Mouse (Mus musculus) MEL (cell line): ENCODE data around the gene Nemf. TPM values are rescaled to one million over a fixed set of nuclear protein-coding genes. Genes with fewer than 3 reads are reported as not detected.

Source experiments
- DNase-seq: peaks from one replicate; pipeline ENCODE4 v3.0.0; 2011; ENCODE audit warnings: low read depth, low spot score
- H3K27ac ChIP-seq: 2 replicates; pipeline ENCODE4 v1.5.1; 2012; ENCODE audit warnings: low read depth, mild to moderate bottlenecking, control low read depth, low read length, moderate library complexity; ENCODE audit not compliant: control insufficient read depth
- H3K27me3 ChIP-seq, 2 experiments: fragments of 150-350 bp in 1 of 2; sonication (generic) in 1 of 2; 2 replicates each; pipeline ENCODE4 v1.6.1; 2012; ENCODE audit warnings: low read length in 2 of 2, mild to moderate bottlenecking in 2 of 2, improper control_type of control experiment in 1 of 2, moderate library complexity in 1 of 2; ENCODE audit not compliant: insufficient read depth in 2 of 2, control insufficient read depth in 1 of 2
- H3K36me3 ChIP-seq, 2 experiments: 2 replicates each; pipeline ENCODE4 v1.6.1; 2012 to 2014; ENCODE audit warnings: low read length in 2 of 2, improper control_type of control experiment in 1 of 2, inconsistent platforms in 1 of 2, mild to moderate bottlenecking in 1 of 2; ENCODE audit not compliant: insufficient read depth in 2 of 2, control insufficient read depth in 1 of 2
- H3K4me1 ChIP-seq, 2 experiments: fragments of 150-350 bp in 1 of 2; sonication (generic) in 1 of 2; 2 replicates each; pipeline ENCODE4 v1.6.1; 2012; ENCODE audit warnings: low read length in 2 of 2, improper control_type of control experiment in 1 of 2, mild to moderate bottlenecking in 1 of 2; ENCODE audit not compliant: insufficient read depth in 2 of 2, control insufficient read depth in 1 of 2
- H3K4me3 ChIP-seq, 2 experiments: fragments of 150-350 bp in 1 of 2; sonication (generic) in 1 of 2; 2 replicates each; pipeline ENCODE4 v1.5.1; 2012; ENCODE audit warnings: low read depth in 2 of 2, low read length in 2 of 2, mild to moderate bottlenecking in 2 of 2, moderate library complexity in 2 of 2, control low read depth in 1 of 2, improper control_type of control experiment in 1 of 2; ENCODE audit not compliant: control insufficient read depth in 1 of 2, insufficient read depth in 1 of 2
- H3K79me2 ChIP-seq: 2 replicates; pipeline ENCODE4 v1.6.1; 2012; ENCODE audit warnings: mild to moderate bottlenecking, low read length, moderate library complexity; ENCODE audit not compliant: control insufficient read depth, poor library complexity, insufficient read depth
- H3K9ac ChIP-seq: 2 replicates; pipeline ENCODE4 v1.6.1; 2012; ENCODE audit warnings: low read depth, mild to moderate bottlenecking, control low read depth, low read length, moderate library complexity; ENCODE audit not compliant: control insufficient read depth, poor library complexity, severe bottlenecking
- H3K9me3 ChIP-seq: fragments of 150-350 bp; sonication (generic); replicated peaks from 2 replicates; pipeline ENCODE4 v1.6.1; 2012; ENCODE audit warnings: mild to moderate bottlenecking, low read length, improper control_type of control experiment, moderate library complexity; ENCODE audit not compliant: insufficient read depth
- CTCF ChIP-seq, 3 experiments: IDR thresholded peaks in 2 of 3; conservative IDR thresholded peaks in 1 of 3; 2 replicates each; pipeline ENCODE4 v1.5.1; 2011 to 2012; ENCODE audit warnings: low read length in 3 of 3, low read depth in 2 of 3, mild to moderate bottlenecking in 2 of 3, improper control_type of control experiment in 1 of 3, inconsistent platforms in 1 of 3, mixed read lengths in 1 of 3, moderate library complexity in 1 of 3; ENCODE audit not compliant: control insufficient read depth in 1 of 3, insufficient read depth in 1 of 3, poor library complexity in 1 of 3, severe bottlenecking in 1 of 3
- GABPA ChIP-seq: IDR thresholded peaks from 2 replicates; pipeline ENCODE4 v1.6.1; 2012; ENCODE audit warnings: low read depth, mild to moderate bottlenecking, inconsistent platforms, low read length, improper control_type of control experiment, moderate library complexity
- JUND ChIP-seq: IDR thresholded peaks from 2 replicates; pipeline ENCODE4 v1.6.1; 2011; ENCODE audit warnings: low read depth, mild to moderate bottlenecking, improper control_type of control experiment, low read length
- KAT2A ChIP-seq: conservative IDR thresholded peaks from 2 replicates; pipeline ENCODE4 v1.6.1; 2012; ENCODE audit warnings: low read depth, low read length, improper control_type of control experiment, inconsistent platforms
- MAFK ChIP-seq: IDR thresholded peaks from 2 replicates; pipeline ENCODE4 v1.6.1; 2011; ENCODE audit warnings: low read depth, mild to moderate bottlenecking, low read length, improper control_type of control experiment, borderline replicate concordance
- MAX ChIP-seq: IDR thresholded peaks from 2 replicates; pipeline ENCODE4 v1.6.1; 2011; ENCODE audit warnings: low read length, improper control_type of control experiment
- MAZ ChIP-seq: IDR thresholded peaks from 2 replicates; pipeline ENCODE4 v1.6.1; 2012; ENCODE audit warnings: low read depth, mild to moderate bottlenecking, inconsistent platforms, low read length, improper control_type of control experiment
- MEF2A ChIP-seq: IDR thresholded peaks from 2 replicates; pipeline ENCODE4 v1.6.1; 2014; ENCODE audit warnings: low read depth, mild to moderate bottlenecking, inconsistent platforms, low read length, improper control_type of control experiment; ENCODE audit not compliant: poor library complexity, insufficient replicate concordance, severe bottlenecking; ENCODE audit errors: extremely low read depth
- MXI1 ChIP-seq: IDR thresholded peaks from 2 replicates; pipeline ENCODE4 v1.6.1; 2011; ENCODE audit warnings: mild to moderate bottlenecking, low read depth, low read length, improper control_type of control experiment
- MYB ChIP-seq: IDR thresholded peaks from 2 replicates; pipeline ENCODE4 v1.6.1; 2011; ENCODE audit warnings: mild to moderate bottlenecking, low read depth, low read length, improper control_type of control experiment
- MYC ChIP-seq: IDR thresholded peaks from 2 replicates; pipeline ENCODE4 v1.6.1; 2011; ENCODE audit warnings: low read depth, mild to moderate bottlenecking, low read length, improper control_type of control experiment, moderate library complexity
- POLR2A ChIP-seq, 2 experiments: IDR thresholded peaks; 2 replicates each; pipeline ENCODE4 v1.6.1; 2011 to 2012; ENCODE audit warnings: low read length in 2 of 2, mild to moderate bottlenecking in 2 of 2, control low read depth in 1 of 2, improper control_type of control experiment in 1 of 2, low read depth in 1 of 2, moderate library complexity in 1 of 2; ENCODE audit not compliant: control insufficient read depth in 1 of 2, insufficient read depth in 1 of 2, poor library complexity in 1 of 2
- POLR2AphosphoS2 ChIP-seq: IDR thresholded peaks from 2 replicates; pipeline ENCODE4 v1.6.1; 2011; ENCODE audit warnings: low read length, improper control_type of control experiment
- RAD21 ChIP-seq: IDR thresholded peaks from 2 replicates; pipeline ENCODE4 v1.6.1; 2011; ENCODE audit warnings: mild to moderate bottlenecking, low read depth, low read length, improper control_type of control experiment
- SMC3 ChIP-seq: IDR thresholded peaks from 2 replicates; pipeline ENCODE4 v1.6.1; 2011; ENCODE audit warnings: low read depth, low read length, improper control_type of control experiment
- TBP ChIP-seq: IDR thresholded peaks from 2 replicates; pipeline ENCODE4 v1.8.0; 2011; ENCODE audit warnings: low read depth, low read length, improper control_type of control experiment
- UBTF ChIP-seq: IDR thresholded peaks from 2 replicates; pipeline ENCODE4 v1.6.1; 2012; ENCODE audit warnings: low read depth, mild to moderate bottlenecking, inconsistent platforms, low read length, improper control_type of control experiment, moderate library complexity, borderline replicate concordance; ENCODE audit not compliant: insufficient read depth
- USF2 ChIP-seq, 2 experiments: IDR thresholded peaks; 2 replicates each; pipeline ENCODE4 v1.6.1; 2011 to 2012; ENCODE audit warnings: improper control_type of control experiment in 2 of 2, low read length in 2 of 2, borderline replicate concordance in 1 of 2, inconsistent platforms in 1 of 2, low read depth in 1 of 2, mild to moderate bottlenecking in 1 of 2; ENCODE audit not compliant: insufficient read depth in 1 of 2
- ZC3H11A ChIP-seq: IDR thresholded peaks from 2 replicates; pipeline ENCODE4 v1.6.1; 2012; ENCODE audit warnings: low read depth, mild to moderate bottlenecking, inconsistent platforms, low read length, improper control_type of control experiment
- ZMIZ1 ChIP-seq: IDR thresholded peaks from 2 replicates; pipeline ENCODE4 v1.6.1; 2012; ENCODE audit warnings: low read depth, mild to moderate bottlenecking, inconsistent platforms, low read length, improper control_type of control experiment, moderate library complexity
- ZNF384 ChIP-seq: IDR thresholded peaks from 2 replicates; pipeline ENCODE4 v1.6.1; 2012; ENCODE audit warnings: low read depth, mild to moderate bottlenecking, inconsistent platforms, low read length, improper control_type of control experiment
- polyA plus RNA-seq, 2 experiments: library from polyadenylated mRNA; stranded (reverse) in 1 of 2; unstranded in 1 of 2; fragments of >175 nt in 1 of 2; fragments of >200 nt in 1 of 2; gene quantifications; 2 replicates each; pipeline versions ENCODE4 v1.2.1 to v1.2.4; 2012; ENCODE audit warnings: low replicate concordance in 2 of 2, low read depth in 1 of 2; ENCODE audit not compliant: insufficient read length in 2 of 2, insufficient read depth in 1 of 2, missing spikeins in 1 of 2
- total RNA-seq: library from RNA; depleted of rRNA; stranded (reverse); fragments of 300-350 nt; gene quantifications from 2 replicates; pipeline ENCODE4 v1.2.3, GENCODE M21; 2012

Nemf gene
- total and polyA plus RNA-seq, 3 experiments, result 30.2 to 33.4 TPM; not detected in 1

- TF ChIP-seq POLR2A (IDR thresholded peaks at IDR 0.05; ENCODE audit: control insufficient read depth in 1 of 2, insufficient read depth in 1 of 2, low read depth in 1 of 2, low read length in 2 of 2, poor library complexity in 1 of 2), result no peak
- TF ChIP-seq MAFK, result no peak
Measured at GRCm38 (mm10) chr12:69360655-69360996, 3.7 kb upstream of the Nemf start (continued).

GRCm38 (mm10) chr12:69357300-69357646 lies 308 bp upstream of the Nemf start:
- H3K9me3 ChIP-seq, result no peaks in the 10 kb centered on the region
- no peaks in the 10 kb centered on the region for H3K27me3 ChIP-seq
- H3K27ac ChIP-seq, result peak overlapping the region; percentile 69
- H3K79me2 ChIP-seq, result peaks cover 18% of the 10 kb centered on the region
- DNase-seq, result no peak
- TF ChIP-seq CTCF (IDR thresholded peaks at IDR 0.05 in 2 of 3, conservative IDR thresholded peaks at IDR 0.05 in 1 of 3; ENCODE audit: control insufficient read depth in 1 of 3, insufficient read depth in 1 of 3, low read depth in 2 of 3, low read length in 3 of 3, poor library complexity in 1 of 3, severe bottlenecking in 1 of 3), result peak in 1 of 3 experiments; percentile 13; a peak in 1 of 6 replicates
- peak; percentile 34; the same call in 1 of the 2 replicates for TF ChIP-seq MAX
- peak; percentile 26 for TF ChIP-seq TBP
- TF ChIP-seq MYB, result peak; percentile 66; the same call in 1 of the 2 replicates
- TF ChIP-seq USF2 (IDR thresholded peaks at IDR 0.05; ENCODE audit: borderline replicate concordance in 1 of 2, insufficient read depth in 1 of 2, low read depth in 1 of 2, low read length in 2 of 2), result no peak
- TF ChIP-seq ZMIZ1, result no peak; the same call in 1 of the 2 replicates
- no peak for TF ChIP-seq UBTF
- no peak for TF ChIP-seq KAT2A
- TF ChIP-seq, all 39 proteins: peak for 4
- H3K36me3 ChIP-seq, result peaks cover 5 to 11% of the 10 kb centered on the region in 2 experiments
- peak overlapping the region; percentile 96 for H3K9ac ChIP-seq
- peak overlapping the region; percentile 96 to 97 for H3K4me3 ChIP-seq
- H3K4me1 ChIP-seq, result peaks cover 0 to 7% of the 10 kb centered on the region in 2 experiments; a peak in 3 of 4 replicates

GRCm38 (mm10) chr12:69351685-69352084 lies 5.3 kb downstream of the Nemf start:
- Histone ChIP-seq H3K79me2 (peaks cover 12% of the 10 kb centered on the region), H3K36me3 (peaks cover 8 to 30% of the 10 kb centered on the region in 2 experiments), H3K27ac (no peak overlapping the region), H3K4me1 (peaks cover 0 to 5% of the 10 kb centered on the region in 2 experiments; a peak in 3 of 4 replicates), H3K9me3 (no peaks in the 10 kb centered on the region), H3K9ac (no peak overlapping the region), H3K4me3 (no peak overlapping the region), H3K27me3 (no peaks in the 10 kb centered on the region)
- DNase-seq, result peak; percentile 53
- TF ChIP-seq JUND (no peak), MYC (peak; percentile 85), ZC3H11A (peak; percentile 36; the same call in 1 of the 2 replicates), MAZ (no peak), CTCF (IDR thresholded peaks at IDR 0.05 in 2 of 3, conservative IDR thresholded peaks at IDR 0.05 in 1 of 3; ENCODE audit: control insufficient read depth in 1 of 3, insufficient read depth in 1 of 3, low read depth in 2 of 3, low read length in 3 of 3, poor library complexity in 1 of 3, severe bottlenecking in 1 of 3) (peak in 2 of 3 experiments; percentile 12 to 62; a peak in 2 of 6 replicates), MEF2A (no peak), GABPA (no peak), SMC3 (peak; percentile 49), RAD21 (peak; percentile 32), MXI1 (0 out of 2 replicates have a peak, but pooled peaks have one; percentile 27), ZNF384 (no peak), POLR2AphosphoS2 (no peak)
